Mouse (Mus musculus): ENCODE data around the gene Lgals7.

Gene Lgals7

GRCm38 (mm10) chr7:28830981-28831380 is 32.7 kb upstream of the Lgals7 start:
- DNase-seq, result no peak

- DNase-seq, result no peak
Measured at GRCm38 (mm10) chr7:28831411-28832125, 32.1 kb upstream of the Lgals7 start.

GRCm38 (mm10) chr7:28832137-28832536 is 31.5 kb upstream of the Lgals7 start:
- no peak for DNase-seq

GRCm38 (mm10) chr7:28833723-28834347 is 29.8 kb upstream of the Lgals7 start, which contains the start of gene Lgals4:
Gene Lgals4 (plus strand): TSS chr7:28833854.
- DNase-seq, result no peak

- peak; percentile 50 to 54 for DNase-seq
Measured at GRCm38 (mm10) chr7:28836936-28837335, 26.7 kb upstream of the Lgals7 start.

- no peak for DNase-seq
Measured at GRCm38 (mm10) chr7:28838331-28838730, 25.3 kb upstream of the Lgals7 start.

- DNase-seq, result no peak
Measured at GRCm38 (mm10) chr7:28847273-28847672, 16.4 kb upstream of the Lgals7 start.

GRCm38 (mm10) chr7:28849700-28850236 is 13.9 kb upstream of the Lgals7 start:
- no peak for DNase-seq

GRCm38 (mm10) chr7:28850642-28851041 is 13.0 kb upstream of the Lgals7 start:
- no peak for DNase-seq

GRCm38 (mm10) chr7:28859953-28860352 is 3.7 kb upstream of the Lgals7 start:
- no peak for DNase-seq

- no peak for DNase-seq
Measured at GRCm38 (mm10) chr7:28860898-28861297, 2.8 kb upstream of the Lgals7 start.

GRCm38 (mm10) chr7:28862817-28863499 is 695 bp upstream of the Lgals7 start:
- DNase-seq, result no peak

GRCm38 (mm10) chr7:28864288-28864750 is 666 bp downstream of the Lgals7 start:
- no peak for DNase-seq

- peak; percentile 62 to 74 for DNase-seq
Measured at GRCm38 (mm10) chr7:28865481-28866300, 2.0 kb downstream of the Lgals7 start.

- DNase-seq, result no peak
Measured at GRCm38 (mm10) chr7:28866769-28867507, 3.3 kb downstream of the Lgals7 start.

GRCm38 (mm10) chr7:28867508-28868340 is 4.1 kb downstream of the Lgals7 start:
- peak; percentile 65 to 77 for DNase-seq

GRCm38 (mm10) chr7:28870901-28871664 is 7.4 kb downstream of the Lgals7 start:
- no peak for DNase-seq

GRCm38 (mm10) chr7:28874565-28874964 is 10.9 kb downstream of the Lgals7 start:
- no peak for DNase-seq

GRCm38 (mm10) chr7:28876099-28876498 is 12.4 kb downstream of the Lgals7 start:
- DNase-seq, result no peak

- DNase-seq, result no peak
Measured at GRCm38 (mm10) chr7:28877155-28877554, 13.5 kb downstream of the Lgals7 start.
